Mouse (Mus musculus) limb, embryonic 13.5 days (tissue): ENCODE data around the gene Ptpn5. TPM values are rescaled to one million over a fixed set of nuclear protein-coding genes. Genes with fewer than 3 reads are reported as not detected.
A peak's percentile ranks its signal among the peaks of the same experiment; 100 is the strongest.

Source experiments
- ATAC-seq: fragments of 200-750 bp; cut with Nextera tagmentation; 2 replicates; pipeline ENCODE4 v1.8.0; 2017; ENCODE audit warnings: low read depth, moderate number of reproducible peaks, moderate TSS enrichment; ENCODE audit not compliant: low FRiP score
- H3K27ac ChIP-seq: fragments of 300-500 bp; sonication (generic); 2 replicates; pipeline ENCODE4 v1.5.1; 2015; ENCODE audit warnings: inconsistent platforms, mild to moderate bottlenecking, moderate library complexity
- H3K27me3 ChIP-seq: fragments of 300-500 bp; sonication (generic); 2 replicates; pipeline ENCODE4 v1.6.1; 2015; ENCODE audit warnings: mild to moderate bottlenecking, inconsistent platforms
- H3K36me3 ChIP-seq: fragments of 300-500 bp; sonication (generic); 2 replicates; pipeline ENCODE4 v1.6.1; 2015; ENCODE audit warnings: inconsistent platforms, mild to moderate bottlenecking, moderate library complexity
- H3K4me1 ChIP-seq: fragments of 300-500 bp; sonication (generic); 2 replicates; pipeline ENCODE4 v1.6.1; 2015; ENCODE audit warnings: inconsistent platforms
- H3K4me2 ChIP-seq: fragments of 300-500 bp; sonication (generic); replicated peaks from 2 replicates; pipeline ENCODE4 v1.6.1; 2015; ENCODE audit warnings: inconsistent platforms, mild to moderate bottlenecking, moderate library complexity
- H3K4me3 ChIP-seq: fragments of 300-500 bp; sonication (generic); 2 replicates; pipeline ENCODE4 v1.5.1; 2015; ENCODE audit warnings: moderate library complexity, mild to moderate bottlenecking, inconsistent platforms
- H3K9ac ChIP-seq: fragments of 300-500 bp; sonication (generic); 2 replicates; pipeline ENCODE4 v1.6.1; 2015; ENCODE audit warnings: mild to moderate bottlenecking, inconsistent platforms
- H3K9me3 ChIP-seq: fragments of 300-500 bp; sonication (generic); 2 replicates; pipeline ENCODE4 v1.6.1; 2016; ENCODE audit warnings: inconsistent platforms
- WGBS: fragments of 180-500 bp; shearing (Covaris S2); methylation state at CpG from one replicate; pipeline ENCODE4 v1.1.7; 2015; 5-methylcytosine and 5-hydroxymethylcytosine counted together
- polyA plus RNA-seq: library from polyadenylated mRNA; unstranded; fragments of >200 nt; fragmentation: Nextera tagmentation; extraction: Ambion mirVana; gene quantifications from 2 replicates; pipeline ENCODE4 v1.2.1, GENCODE M21; 2015

Ptpn5 gene
- polyA plus RNA-seq, 1 experiment from 2014 or later: 0.38 TPM

DNA sequence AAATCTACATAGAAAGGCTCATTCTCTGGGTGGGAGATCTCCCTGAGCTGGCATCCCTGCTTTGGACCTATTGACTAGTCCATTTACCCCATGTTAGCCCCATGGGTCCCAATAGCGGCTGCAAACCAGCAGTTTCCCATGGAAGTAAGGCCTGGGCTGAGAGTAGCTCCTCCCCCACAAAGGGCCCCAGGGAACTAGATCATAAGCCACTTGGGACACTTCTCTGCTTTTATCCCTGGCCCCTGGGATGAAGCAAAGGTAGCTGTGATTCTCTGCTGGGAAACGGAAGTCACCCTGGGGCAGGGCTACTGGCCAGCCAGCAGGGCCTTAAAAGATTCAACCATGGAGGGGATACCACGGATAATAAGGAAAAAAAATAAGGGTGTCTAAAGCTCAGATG lies 56.8 kb downstream of the Ptpn5 start:
- WGBS: 57% methylated on average over 3 of the region's 3 CpGs
- ATAC-seq: no peak
- H3K4me3 ChIP-seq: no peak overlapping the region
- H3K27ac ChIP-seq: no peak overlapping the region
- H3K4me2 ChIP-seq: no peak overlapping the region
- H3K27me3 ChIP-seq: no peaks in the 10 kb centered on the region
- no peaks in the 10 kb centered on the region for H3K9me3 ChIP-seq
- peaks cover 22% of the 10 kb centered on the region for H3K4me1 ChIP-seq
- no peak overlapping the region for H3K9ac ChIP-seq
- H3K36me3 ChIP-seq: no peaks in the 10 kb centered on the region

DNA sequence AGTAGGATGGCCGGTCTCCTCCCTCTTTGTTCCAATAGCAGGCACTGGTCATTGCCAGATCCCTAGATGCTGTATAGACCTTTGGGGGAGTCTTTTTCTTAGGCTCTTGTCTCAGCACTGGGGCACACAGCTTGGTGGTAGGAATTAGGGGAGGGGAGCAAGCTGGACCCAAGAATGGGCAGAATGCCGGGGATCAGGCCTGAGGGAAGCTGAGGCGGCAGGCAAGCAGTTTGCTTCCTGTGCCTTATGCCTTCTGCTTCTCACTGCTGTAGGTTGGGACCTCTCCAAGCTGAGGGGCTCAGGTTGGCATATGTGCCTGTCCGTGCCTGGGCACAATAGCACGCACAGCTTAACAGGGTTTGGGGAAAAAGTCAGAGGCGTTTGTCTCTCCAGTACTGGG lies 57.3 kb downstream of the Ptpn5 start:
- 89% methylated on average over 6 of the region's 6 CpGs for WGBS
- Histone ChIP-seq H3K36me3 (no peaks in the 10 kb centered on the region), H3K4me1 (peaks cover 22% of the 10 kb centered on the region), H3K27ac (no peak overlapping the region), H3K9ac (no peak overlapping the region), H3K9me3 (no peaks in the 10 kb centered on the region), H3K27me3 (no peaks in the 10 kb centered on the region), H3K4me2 (no peak overlapping the region), H3K4me3 (no peak overlapping the region)
- no peak for ATAC-seq

DNA sequence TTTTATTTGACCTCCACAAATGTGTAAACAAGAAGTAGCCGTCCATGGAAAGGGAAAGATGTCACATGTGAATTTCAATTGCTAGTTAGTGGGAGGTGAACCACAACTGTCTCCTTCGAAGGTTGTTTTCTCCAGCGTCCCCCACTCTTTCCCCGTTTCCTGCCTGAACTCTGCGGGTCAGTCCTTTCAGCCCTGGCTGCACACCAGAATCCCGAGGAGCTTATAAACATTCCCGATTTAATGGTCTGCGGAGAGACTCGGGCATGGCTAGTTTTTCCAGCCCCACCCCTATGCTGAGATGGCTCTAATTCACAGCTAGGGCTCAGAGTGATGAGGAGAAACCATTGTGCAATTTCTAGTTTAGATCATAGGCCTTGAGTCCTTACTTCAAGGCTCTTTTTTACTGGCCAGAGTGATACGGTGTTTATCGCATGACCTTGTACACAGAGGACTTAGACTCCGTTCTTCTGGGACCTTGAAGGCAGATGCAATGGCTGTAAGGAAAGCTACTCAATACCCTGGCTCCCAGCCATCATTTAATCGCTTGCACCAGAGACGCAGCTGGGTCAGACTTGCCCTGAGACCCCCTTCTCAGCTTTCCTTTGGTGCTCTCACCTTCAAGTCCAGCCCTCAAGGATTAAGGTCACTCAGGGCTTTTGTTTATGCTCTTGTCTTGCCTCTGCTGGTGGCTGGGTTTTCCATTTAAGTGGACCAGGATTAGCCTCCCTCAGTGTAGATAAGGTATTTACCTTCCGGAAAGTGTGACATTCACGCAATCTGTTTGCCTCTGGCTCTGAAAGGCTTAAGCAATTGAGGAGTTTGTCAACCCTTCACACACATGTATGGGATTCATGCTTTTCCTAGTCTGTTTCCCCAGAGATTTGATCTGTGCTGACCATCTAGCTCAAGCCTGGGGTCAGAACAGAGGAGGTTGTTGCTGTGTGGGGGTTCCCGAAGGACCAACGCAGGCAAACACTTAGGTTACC lies 59.7 kb downstream of the Ptpn5 start:
- Histone ChIP-seq H3K27me3 (no peaks in the 10 kb centered on the region), H3K9me3 (no peaks in the 10 kb centered on the region), H3K4me1 (peaks cover 18% of the 10 kb centered on the region), H3K27ac (0 out of 2 replicates have a peak overlapping the region, but pooled peaks have one; percentile 28), H3K4me3 (no peak overlapping the region), H3K9ac (no peak overlapping the region), H3K36me3 (no peaks in the 10 kb centered on the region), H3K4me2 (peak overlapping the region; percentile 25; the same call in 1 of the 2 replicates)
- WGBS: 37% methylated on average over 18 of the region's 18 CpGs
- ATAC-seq: peak; percentile 49; the same call in 1 of the 2 replicates

DNA sequence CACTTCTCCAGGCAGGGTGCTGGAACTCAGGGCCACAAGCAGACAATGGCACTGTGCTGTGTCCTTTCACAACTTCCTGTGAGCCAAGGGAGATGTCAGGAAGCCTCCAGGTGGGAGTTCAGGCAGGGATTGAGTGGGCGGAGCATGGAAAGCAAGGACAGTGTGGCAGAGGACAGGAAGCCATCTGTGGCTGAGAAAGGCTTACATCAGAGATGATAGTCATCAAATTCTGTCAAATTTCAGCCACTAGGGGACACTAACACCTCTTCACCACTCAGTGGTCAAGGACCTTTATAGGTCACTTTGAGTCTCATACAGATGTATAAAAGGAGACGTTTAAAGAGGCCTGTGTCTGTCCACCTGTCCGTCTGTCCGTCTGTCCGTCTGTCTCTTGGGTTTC lies 60.9 kb downstream of the Ptpn5 start:
- H3K27me3 ChIP-seq: no peaks in the 10 kb centered on the region
- no peaks in the 10 kb centered on the region for H3K9me3 ChIP-seq
- no peak overlapping the region for H3K4me2 ChIP-seq
- no peak overlapping the region for H3K4me3 ChIP-seq
- H3K36me3 ChIP-seq: no peaks in the 10 kb centered on the region
- no peak overlapping the region for H3K9ac ChIP-seq
- H3K27ac ChIP-seq: no peak overlapping the region
- WGBS: 83% methylated on average over 5 of the region's 5 CpGs
- ATAC-seq: no peak
- H3K4me1 ChIP-seq: peaks cover 18% of the 10 kb centered on the region

DNA sequence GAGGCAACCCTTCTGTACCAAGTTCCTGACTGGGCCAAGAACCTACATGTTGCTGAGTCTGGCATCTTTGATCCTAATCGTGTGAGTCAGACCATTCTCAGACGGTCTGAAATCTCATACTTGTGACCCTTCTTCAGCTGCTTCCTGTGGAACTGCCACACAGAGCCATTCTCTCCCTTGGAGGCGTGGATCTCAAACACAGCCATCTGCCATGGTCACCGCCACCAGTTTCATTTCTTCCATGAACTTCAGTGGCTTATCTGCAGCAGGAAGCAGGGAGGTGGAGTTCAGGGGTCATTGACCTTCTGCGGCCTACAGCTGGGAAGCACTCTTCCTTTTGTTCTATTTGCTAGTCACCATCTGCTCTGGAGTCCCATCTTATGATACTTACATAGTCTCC lies 65.6 kb downstream of the Ptpn5 start:
- no peaks in the 10 kb centered on the region for H3K36me3 ChIP-seq
- H3K9ac ChIP-seq: no peak overlapping the region
- peaks cover 2% of the 10 kb centered on the region for H3K4me1 ChIP-seq
- no peak overlapping the region for H3K4me2 ChIP-seq
- 78% methylated on average over 5 of the region's 5 CpGs for WGBS
- no peak overlapping the region for H3K27ac ChIP-seq
- H3K4me3 ChIP-seq: no peak overlapping the region
- no peaks in the 10 kb centered on the region for H3K9me3 ChIP-seq
- no peaks in the 10 kb centered on the region for H3K27me3 ChIP-seq
- no peak for ATAC-seq

DNA sequence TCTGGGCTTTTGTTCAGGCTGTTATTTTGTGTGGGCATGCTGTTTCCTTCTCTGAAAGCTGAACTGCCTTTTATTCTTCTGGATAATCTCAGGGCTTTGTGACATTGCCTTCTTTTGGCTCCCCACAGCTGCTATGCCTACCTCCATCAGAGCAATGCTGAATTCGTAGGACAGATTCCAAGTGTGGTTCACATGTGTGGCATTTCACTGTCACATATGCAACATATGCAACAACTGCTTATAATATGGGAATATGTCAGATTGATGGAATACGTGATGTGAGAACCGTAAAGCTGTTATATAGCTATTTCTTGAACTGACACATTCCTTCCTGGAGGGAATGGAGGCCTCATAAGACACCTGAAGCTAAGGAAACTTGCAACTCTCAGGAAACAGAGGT lies 66.5 kb downstream of the Ptpn5 start:
- Histone ChIP-seq H3K27me3 (no peaks in the 10 kb centered on the region), H3K27ac (no peak overlapping the region), H3K36me3 (no peaks in the 10 kb centered on the region), H3K4me3 (no peak overlapping the region), H3K9ac (no peak overlapping the region), H3K9me3 (no peaks in the 10 kb centered on the region), H3K4me2 (no peak overlapping the region), H3K4me1 (no peaks in the 10 kb centered on the region)
- no peak for ATAC-seq
- 75% methylated on average over 3 of the region's 3 CpGs for WGBS

DNA sequence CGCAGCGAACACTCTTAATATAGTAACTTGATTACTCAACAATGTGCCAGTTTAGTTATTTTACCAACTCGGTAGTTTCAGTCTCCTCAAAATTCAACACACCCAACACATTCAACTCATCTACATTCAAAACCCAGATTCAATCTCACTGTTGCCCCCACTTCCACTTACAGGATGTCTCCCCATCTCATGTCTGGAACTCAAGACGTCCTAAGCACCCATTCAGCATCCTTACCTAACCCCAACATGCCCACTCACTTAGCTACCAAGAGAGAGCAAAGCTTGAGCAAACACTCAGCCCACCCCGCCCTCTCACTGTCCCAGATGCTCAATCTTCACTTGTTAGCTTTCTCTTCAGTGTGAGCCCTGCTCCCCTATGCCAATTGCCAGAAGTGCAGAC lies 71.9 kb downstream of the Ptpn5 start:
- no peak for ATAC-seq
- Histone ChIP-seq H3K4me1 (no peaks in the 10 kb centered on the region), H3K9ac (no peak overlapping the region), H3K4me2 (no peak overlapping the region), H3K4me3 (no peak overlapping the region), H3K27me3 (no peaks in the 10 kb centered on the region), H3K9me3 (no peaks in the 10 kb centered on the region), H3K36me3 (no peaks in the 10 kb centered on the region), H3K27ac (no peak overlapping the region)
- WGBS: 81% methylated on average over 5 of the region's 5 CpGs

DNA sequence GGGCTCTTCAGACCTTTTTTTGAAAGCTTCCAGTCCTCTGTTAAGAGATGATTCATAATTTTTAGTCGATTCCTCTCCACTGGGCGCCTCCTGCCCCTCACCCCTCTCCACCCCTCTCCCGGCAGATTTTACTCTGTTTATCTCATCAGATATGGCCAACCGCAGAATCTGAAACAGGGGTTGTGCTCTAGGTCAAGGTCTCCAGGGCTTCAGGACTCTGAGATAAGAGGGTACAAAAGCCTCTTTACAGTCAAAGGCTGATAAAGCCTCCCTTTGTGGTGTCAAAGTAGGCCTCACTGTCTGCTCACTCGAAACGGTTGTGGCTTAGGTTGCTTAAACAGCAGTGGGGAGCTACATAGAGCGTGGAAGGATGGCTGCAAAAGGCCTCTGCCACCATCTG lies 74.1 kb downstream of the Ptpn5 start:
- H3K9ac ChIP-seq: no peak overlapping the region
- no peaks in the 10 kb centered on the region for H3K27me3 ChIP-seq
- H3K9me3 ChIP-seq: no peaks in the 10 kb centered on the region
- H3K4me1 ChIP-seq: no peaks in the 10 kb centered on the region
- 81% methylated on average over 7 of the region's 7 CpGs for WGBS
- no peak overlapping the region for H3K27ac ChIP-seq
- H3K4me3 ChIP-seq: no peak overlapping the region
- H3K36me3 ChIP-seq: peaks cover 7% of the 10 kb centered on the region
- ATAC-seq: no peak
- no peak overlapping the region for H3K4me2 ChIP-seq

DNA sequence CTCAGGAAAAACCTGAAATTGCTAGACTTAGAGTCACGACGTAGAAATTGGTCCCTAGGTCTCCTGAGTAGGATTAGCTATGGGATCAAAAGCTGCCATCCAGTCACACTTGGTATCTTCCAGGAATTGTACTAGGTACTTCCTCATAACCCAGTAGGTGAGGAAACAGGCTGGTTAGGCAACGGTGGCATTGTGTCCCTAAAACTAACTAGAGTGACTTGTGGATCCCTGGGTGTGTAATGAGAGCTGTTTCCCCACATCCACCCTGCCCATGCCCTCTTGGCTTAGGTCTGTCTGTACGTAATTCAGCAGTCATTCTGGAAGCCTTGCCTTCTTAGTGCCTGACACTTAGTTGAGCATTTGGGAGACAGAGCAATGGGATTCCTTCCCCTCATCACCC lies 77.2 kb downstream of the Ptpn5 start:
- Histone ChIP-seq H3K4me1 (peaks cover 17% of the 10 kb centered on the region), H3K36me3 (peaks cover 20% of the 10 kb centered on the region), H3K4me3 (no peak overlapping the region), H3K9me3 (no peaks in the 10 kb centered on the region), H3K4me2 (no peak overlapping the region), H3K27ac (no peak overlapping the region), H3K9ac (no peak overlapping the region), H3K27me3 (no peaks in the 10 kb centered on the region)
- 81% methylated on average over 4 of the region's 4 CpGs for WGBS
- no peak for ATAC-seq

DNA sequence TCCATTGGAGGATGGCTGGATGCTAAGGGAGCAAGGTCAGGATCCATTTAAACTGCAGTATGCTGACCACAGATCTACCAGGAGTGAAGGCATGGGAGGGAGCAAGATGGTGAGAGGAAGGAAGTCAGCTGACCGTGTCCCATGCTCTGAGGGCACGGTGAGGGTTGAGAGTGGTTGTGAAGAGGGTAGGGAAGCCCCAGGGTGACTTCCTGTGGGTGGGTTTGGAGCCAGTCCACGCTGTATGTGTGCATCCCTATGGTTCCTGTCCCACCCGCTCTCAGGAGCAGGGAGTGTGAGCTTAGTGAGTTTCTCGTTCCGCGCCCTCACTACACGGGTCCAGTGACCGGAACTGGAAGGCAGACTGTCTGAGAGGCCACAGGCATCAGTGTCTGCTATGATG lies 77.7 kb downstream of the Ptpn5 start:
- H3K4me2 ChIP-seq: no peak overlapping the region
- H3K9ac ChIP-seq: no peak overlapping the region
- peaks cover 20% of the 10 kb centered on the region for H3K36me3 ChIP-seq
- H3K27me3 ChIP-seq: no peaks in the 10 kb centered on the region
- no peaks in the 10 kb centered on the region for H3K9me3 ChIP-seq
- H3K4me3 ChIP-seq: no peak overlapping the region
- 79% methylated on average over 9 of the region's 9 CpGs for WGBS
- peaks cover 22% of the 10 kb centered on the region for H3K4me1 ChIP-seq
- ATAC-seq: no peak
- H3K27ac ChIP-seq: no peak overlapping the region

DNA sequence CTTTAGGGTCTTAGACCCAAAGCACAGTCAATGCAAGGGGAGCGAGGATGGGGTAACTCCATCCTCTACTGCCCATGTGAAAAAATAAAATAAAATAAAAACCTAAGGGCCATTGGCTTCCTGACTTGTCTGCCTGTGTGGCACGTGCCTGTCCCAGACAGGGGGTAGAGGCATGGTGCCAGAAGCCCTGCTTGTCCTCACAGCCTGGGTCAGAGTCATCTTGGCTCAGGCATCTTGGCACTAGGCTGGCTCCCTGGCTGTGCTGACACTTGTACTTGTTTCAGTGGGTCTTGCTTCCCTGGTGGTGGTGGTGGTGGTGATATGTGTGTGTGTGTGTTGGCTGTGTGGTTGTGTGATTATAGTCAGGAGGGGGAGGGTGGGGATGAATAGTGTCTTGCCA lies 78.8 kb downstream of the Ptpn5 start:
- H3K4me3 ChIP-seq: no peak overlapping the region
- peaks cover 20% of the 10 kb centered on the region for H3K36me3 ChIP-seq
- H3K9ac ChIP-seq: no peak overlapping the region
- H3K4me2 ChIP-seq: no peak overlapping the region
- no peak overlapping the region for H3K27ac ChIP-seq
- no peaks in the 10 kb centered on the region for H3K27me3 ChIP-seq
- WGBS: 84% methylated on average over 2 of the region's 2 CpGs
- no peak for ATAC-seq
- H3K4me1 ChIP-seq: peaks cover 22% of the 10 kb centered on the region
- no peaks in the 10 kb centered on the region for H3K9me3 ChIP-seq

DNA sequence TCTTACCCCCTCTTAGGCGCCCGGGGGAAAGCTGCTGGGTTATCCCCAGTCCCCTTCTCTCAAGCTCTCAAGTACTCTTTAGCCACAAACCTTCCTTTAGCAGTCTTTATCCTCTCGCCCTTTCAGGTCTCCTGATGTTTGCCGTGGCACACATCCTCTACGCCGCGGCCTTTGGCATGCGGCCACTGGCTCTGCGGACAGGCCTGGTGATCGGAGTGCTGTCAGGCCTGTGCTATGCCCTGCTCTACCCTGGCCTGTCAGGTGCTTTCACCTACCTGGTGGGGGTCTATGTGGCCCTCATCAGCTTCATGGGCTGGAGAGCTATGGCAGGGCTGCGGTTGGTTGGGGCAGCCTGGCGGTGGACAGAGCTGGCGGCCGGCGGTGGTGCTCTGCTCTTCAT lies 80.2 kb downstream of the Ptpn5 start:
- Histone ChIP-seq H3K36me3 (peaks cover 20% of the 10 kb centered on the region), H3K27me3 (peaks cover 5% of the 10 kb centered on the region; the same call in 1 of the 2 replicates), H3K4me2 (no peak overlapping the region), H3K9ac (no peak overlapping the region), H3K9me3 (no peaks in the 10 kb centered on the region), H3K4me3 (no peak overlapping the region), H3K27ac (no peak overlapping the region), H3K4me1 (peaks cover 22% of the 10 kb centered on the region)
- 94% methylated on average over 15 of the region's 15 CpGs for WGBS
- ATAC-seq: no peak

DNA sequence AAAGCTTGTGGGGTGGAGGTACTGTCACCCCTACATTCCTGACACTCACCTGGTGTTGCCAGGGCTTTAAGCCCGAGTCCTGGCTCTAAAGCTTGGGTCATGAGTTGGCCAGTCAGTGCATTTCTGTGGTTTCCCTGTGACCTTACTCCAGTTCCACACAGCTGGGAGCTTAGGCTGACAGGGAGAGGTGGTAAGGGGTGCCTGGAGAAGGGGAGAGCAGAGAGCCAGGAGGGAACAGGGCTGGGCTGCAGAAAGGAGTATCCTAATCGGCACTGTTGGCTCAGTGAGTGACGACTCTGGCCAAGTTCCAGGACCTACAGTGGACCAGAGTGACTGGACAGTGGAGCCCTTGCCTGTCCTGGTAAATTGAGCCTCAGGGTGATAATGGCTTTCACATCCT lies 81.2 kb downstream of the Ptpn5 start:
- Histone ChIP-seq H3K4me1 (peaks cover 22% of the 10 kb centered on the region), H3K27me3 (peaks cover 5% of the 10 kb centered on the region; the same call in 1 of the 2 replicates), H3K9me3 (no peaks in the 10 kb centered on the region), H3K9ac (peak overlapping the region; percentile 50), H3K4me2 (peak overlapping the region; percentile 80), H3K27ac (peak overlapping the region; percentile 80), H3K36me3 (peaks cover 20% of the 10 kb centered on the region), H3K4me3 (peak overlapping the region; percentile 73)
- 16% methylated on average over 3 of the region's 3 CpGs for WGBS
- no peak for ATAC-seq
